Mouse (Mus musculus) kidney, embryonic 15.5 days (tissue): ENCODE measurements around the gene Mrpl46. TPM values are rescaled to one million over a fixed set of nuclear protein-coding genes. Genes with fewer than 3 reads are reported as not detected.

Experiments used
- polyA plus RNA-seq: library from polyadenylated mRNA; unstranded; fragments of >200 nt; fragmentation: Nextera tagmentation; extraction: Ambion mirVana; gene quantifications from 2 replicates; pipeline ENCODE4 v1.2.1, GENCODE M21; 2015

Gene Mrpl46
- polyA plus RNA-seq, 1 experiment from 2014 or later, result 64.9 TPM

Other genes starting within 250 kb of the Mrpl46 start
- 3.2 and 4.4 TPM in 2 replicates for gene Ntrk3, start 45.5 kb downstream of the Mrpl46 start, polyA plus RNA-seq
- 73.8 and 80.9 TPM in 2 replicates for gene Mrps11, start 412 bp downstream of the Mrpl46 start, polyA plus RNA-seq
- gene Det1, start 63.7 kb upstream of the Mrpl46 start, polyA plus RNA-seq, result 18.5 and 19.1 TPM in 2 replicates
- gene Aen, start 112.3 kb upstream of the Mrpl46 start, polyA plus RNA-seq, result 47.1 and 47.9 TPM in 2 replicates
- 1.9 and 4.6 TPM in 2 replicates for gene Isg20, start 129.9 kb upstream of the Mrpl46 start, polyA plus RNA-seq